20 mouse cellular contexts compared by ENCODE assay signal in the genomic region with DNA sequence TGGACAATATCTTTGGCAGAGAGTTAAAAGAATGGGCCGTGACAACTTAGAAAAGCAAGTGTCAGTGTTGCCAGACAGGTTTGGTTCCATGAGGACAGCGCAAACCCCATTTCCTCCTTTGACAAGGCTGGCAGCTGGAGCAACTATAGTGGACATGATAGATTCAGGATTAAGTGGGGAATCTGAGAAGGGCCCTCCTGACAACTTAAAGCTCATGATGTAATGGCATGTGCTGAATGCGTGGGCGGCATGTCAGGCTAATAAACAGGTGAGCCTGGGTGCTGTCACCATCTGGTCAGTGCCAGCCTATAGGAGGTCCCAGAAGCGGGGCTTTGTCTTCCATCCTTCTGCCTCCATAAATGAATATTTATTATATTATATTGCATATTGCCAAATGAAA.
DNase-seq lines count a peak whose midpoint lies in the region; ATAC-seq and TF ChIP-seq lines count a peak whose summit lies in the region.
"Had no signal": no experiment of that assay in that cellular context is flagged by ENCODE, and none has a peak within 500 bp of the region (broad histone marks: within the 10 kb centered on the region; RNA-seq: fewer than 3 reads in every experiment).

No protein-coding gene starts in this region.

- no peak overlapping the region for H3K4me3 ChIP-seq in limb, embryonic 14.5 days (replicated peaks; ENCODE audit: low read length)
- no peak overlapping the region for H3K4me3 ChIP-seq in limb, embryonic 10.5 days
- no peak overlapping the region for H3K4me3 ChIP-seq in embryonic facial prominence, embryonic 15.5 days (replicated peaks)
- H3K4me3 ChIP-seq: embryonic facial prominence, embryonic 12.5 days; forebrain, embryonic 13.5 days; gastrocnemius, adult 2 months; heart, embryonic 13.5 days; hindbrain, embryonic 13.5 days; intestine, embryonic 15.5 days had no signal

- DNase-seq in embryo, embryonic 10 days (ENCODE audit: low spot score), result peak; percentile 36
- DNase-seq in embryo, embryonic 9.5 days (ENCODE audit: extremely low spot score), result no peak
- peak; percentile 32 for DNase-seq in limb, embryonic 14.5 days (ENCODE audit: low spot score)
- no peak for DNase-seq in limb, embryonic 10.5 days (ENCODE audit: low spot score)
- DNase-seq in thymus, postnatal 25 days, result no peak
- DNase-seq: adrenal gland, postnatal 10 days; cerebellum, adult 11-12 months; cerebellum, adult 9-10 months; forebrain, postnatal 0 days; gastrocnemius, adult 2 months; gastrocnemius, postnatal 25 days; heart, postnatal 36 days had no signal

- no peak overlapping the region for H3K4me2 ChIP-seq in limb, embryonic 14.5 days (replicated peaks; ENCODE audit: low read depth, low read length, severe bottlenecking)
- H3K4me2 ChIP-seq in embryonic facial prominence, embryonic 15.5 days (replicated peaks), result no peak overlapping the region
- H3K4me2 ChIP-seq: embryonic facial prominence, embryonic 12.5 days; forebrain, embryonic 13.5 days; heart, embryonic 13.5 days; hindbrain, embryonic 13.5 days; intestine, embryonic 15.5 days had no signal

- 76% methylated on average over 5 of the region's 5 CpGs for WGBS in limb, embryonic 14.5 days
- WGBS in limb, embryonic 10.5 days, result 88% methylated on average over 5 of the region's 5 CpGs
- WGBS in embryonic facial prominence, embryonic 15.5 days, result 67% methylated on average over 5 of the region's 5 CpGs

- H3K36me3 ChIP-seq in limb, embryonic 14.5 days (ENCODE audit: control insufficient read depth, insufficient read depth, low read length), result no peaks in the 10 kb centered on the region
- H3K36me3 ChIP-seq in limb, embryonic 10.5 days, result no peaks in the 10 kb centered on the region
- H3K36me3 ChIP-seq in embryonic facial prominence, embryonic 15.5 days, result no peaks in the 10 kb centered on the region
- H3K36me3 ChIP-seq: embryonic facial prominence, embryonic 12.5 days; heart, embryonic 13.5 days; hindbrain, embryonic 13.5 days; intestine, embryonic 15.5 days had no signal

- peak; percentile 41 for ATAC-seq in limb, embryonic 14.5 days (ENCODE audit: low FRiP score, low read depth)
- peak; percentile 60; the same call in 1 of the 2 replicates for ATAC-seq in embryonic facial prominence, embryonic 15.5 days (ENCODE audit: insufficient number of reproducible peaks, low FRiP score, low TSS enrichment, low read depth)
- ATAC-seq in inflammation-experienced regulatory T-cells, adult 6 months, result no peak
- ATAC-seq: forebrain, embryonic 13.5 days; forebrain, postnatal 0 days; hindbrain, postnatal 0 days; intestine, embryonic 15.5 days had no signal

- peaks cover 6% of the 10 kb centered on the region; the same call in 1 of the 2 replicates for H3K4me1 ChIP-seq in limb, embryonic 14.5 days (ENCODE audit: control insufficient read depth, insufficient read depth, low read length)
- H3K4me1 ChIP-seq in limb, embryonic 10.5 days, result 0 out of 2 replicates have a peak, but pooled peaks cover 12% of the 10 kb centered on the region
- 0 out of 2 replicates have a peak, but pooled peaks cover 5% of the 10 kb centered on the region for H3K4me1 ChIP-seq in embryonic facial prominence, embryonic 15.5 days
- H3K4me1 ChIP-seq: embryonic facial prominence, embryonic 12.5 days; hindbrain, embryonic 13.5 days; intestine, embryonic 15.5 days had no signal

- H3K9me3 ChIP-seq in limb, embryonic 14.5 days (ENCODE audit: control insufficient read depth, low read length), result no peaks in the 10 kb centered on the region
- H3K9me3 ChIP-seq in limb, embryonic 10.5 days (replicated peaks), result no peaks in the 10 kb centered on the region
- no peaks in the 10 kb centered on the region for H3K9me3 ChIP-seq in embryonic facial prominence, embryonic 15.5 days (replicated peaks)
- H3K9me3 ChIP-seq: embryonic facial prominence, embryonic 12.5 days; forebrain, embryonic 13.5 days; heart, embryonic 13.5 days; hindbrain, embryonic 13.5 days; intestine, embryonic 15.5 days had no signal

- H3K27ac ChIP-seq in limb, embryonic 14.5 days (replicated peaks; ENCODE audit: low read depth, low read length), result no peak overlapping the region
- no peak overlapping the region for H3K27ac ChIP-seq in limb, embryonic 10.5 days
- H3K27ac ChIP-seq in embryonic facial prominence, embryonic 15.5 days (replicated peaks), result no peak overlapping the region
- H3K27ac ChIP-seq: embryonic facial prominence, embryonic 12.5 days; forebrain, embryonic 13.5 days; gastrocnemius, adult 2 months; heart, embryonic 13.5 days; hindbrain, embryonic 13.5 days; hindbrain, postnatal 0 days; intestine, embryonic 15.5 days had no signal

- TF ChIP-seq POLR2A in limb, embryonic 14.5 days (IDR thresholded peaks at IDR 0.05; ENCODE audit: borderline replicate concordance, extremely low read depth, insufficient read depth, insufficient read length), result no peak

- H3K27me3 ChIP-seq in limb, embryonic 14.5 days (ENCODE audit: control insufficient read depth, insufficient read depth, low read length), result no peaks in the 10 kb centered on the region
- H3K27me3 ChIP-seq in limb, embryonic 10.5 days (ENCODE audit: low read depth, poor library complexity, severe bottlenecking), result no peaks in the 10 kb centered on the region
- no peaks in the 10 kb centered on the region for H3K27me3 ChIP-seq in embryonic facial prominence, embryonic 15.5 days
- H3K27me3 ChIP-seq: embryonic facial prominence, embryonic 12.5 days; forebrain, embryonic 13.5 days; heart, embryonic 13.5 days; hindbrain, embryonic 13.5 days; intestine, embryonic 15.5 days had no signal

- no peak overlapping the region for H3K9ac ChIP-seq in limb, embryonic 14.5 days (ENCODE audit: low read depth, low read length, severe bottlenecking)
- no peak overlapping the region for H3K9ac ChIP-seq in embryonic facial prominence, embryonic 15.5 days
- H3K9ac ChIP-seq: embryonic facial prominence, embryonic 12.5 days; forebrain, embryonic 13.5 days; forebrain, postnatal 0 days; heart, embryonic 13.5 days; hindbrain, embryonic 13.5 days; intestine, embryonic 15.5 days had no signal

Comparison
In these comparisons a context has a peak if more than half of its experiments do, and no peak if none do; other contexts are left out.
1. DNase-seq: peak in embryo, embryonic 10 days (single experiment) and limb, embryonic 14.5 days (single experiment); none in embryo, embryonic 9.5 days (single experiment), limb, embryonic 10.5 days (single experiment) and thymus, postnatal 25 days (single experiment).